Mouse (Mus musculus) left cerebral cortex, postnatal 25 days (tissue): ENCODE measurements at regions not wholly inside any gene's neighbourhood (a gene's known extent, or its start where the extent isn't known, plus 50 kb on each side); places are given as distances from the start of the nearest gene placed in this dataset.

Source experiments
- DNase-seq, 2 experiments: peaks; one replicate each; pipeline ENCODE4 v3.0.0; 2022; ENCODE audit warnings: low spot score in 2 of 2, mixed read lengths in 1 of 2
- intact Hi-C: fragments of 180-260 bp; cut with DNase I; formaldehyde crosslinking; loops from one replicate; pipeline ENCODE4 v1.15.1; 2025

- intact Hi-C loops = no loop called here
- DNase-seq = peak in 1 of 2 experiments; percentile 1
Observed at GRCm38 (mm10) chr6:26033392-26033791, 224.3 kb upstream of the Pot1a start.

GRCm38 (mm10) chr6:26015388-26015787 lies 206.3 kb upstream of the Pot1a start:
- intact Hi-C loops = no loop called here
- DNase-seq = no peak

DNA sequence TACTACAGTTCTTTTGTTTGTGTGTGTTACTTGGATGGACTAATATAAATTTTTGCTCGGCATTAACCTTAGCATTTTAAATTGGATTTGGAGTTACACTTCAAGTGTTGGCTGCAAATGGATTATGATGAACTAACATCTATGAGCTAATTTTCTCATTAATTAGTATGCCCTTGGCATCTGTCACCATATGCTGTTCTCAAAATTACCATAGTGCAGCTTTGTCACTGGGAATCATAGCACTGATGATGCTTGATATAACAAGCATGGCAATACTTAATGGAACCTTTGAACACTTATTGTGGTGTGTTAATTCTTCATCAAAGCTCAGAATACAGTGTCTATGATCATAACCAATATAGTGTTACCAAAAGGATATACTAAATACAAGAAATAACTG lies 185.0 kb upstream of the Pot1a start:
- intact Hi-C loops = no loop called here
- no peak for DNase-seq

- intact Hi-C loops = no loop called here
Observed at GRCm38 (mm10) chr6:25978171-25978847, 169.3 kb upstream of the Pot1a start.

GRCm38 (mm10) chr6:25965452-25965851 lies 156.4 kb upstream of the Pot1a start:
- peak in 1 of 2 experiments; percentile 44 for DNase-seq
- intact Hi-C loops = no loop called here

More at GRCm38 (mm10) chr6:25978171-25978847, 169.3 kb upstream of the Pot1a start:
- peak in 1 of 2 experiments; percentile 45 for DNase-seq

DNA sequence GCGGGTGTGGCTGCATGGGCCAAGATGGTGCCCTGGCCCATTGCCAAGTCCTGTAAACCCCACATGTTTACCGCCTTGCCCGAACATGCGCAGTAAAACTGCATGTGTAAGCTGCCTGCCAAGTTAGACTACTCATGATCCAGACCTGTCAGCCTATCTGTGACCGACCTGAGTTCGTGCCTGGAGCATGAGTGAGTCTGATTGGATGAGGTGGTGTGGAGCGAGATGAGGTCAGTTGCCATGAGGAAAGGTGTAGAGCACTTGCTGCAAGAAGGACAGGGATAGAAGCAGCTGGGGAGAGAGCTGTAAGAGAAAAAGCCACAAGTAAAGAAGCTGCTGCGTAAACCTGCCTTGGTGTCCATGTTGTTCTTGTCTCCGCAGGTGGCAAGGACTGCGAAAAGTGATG lies 122.1 kb upstream of the Pot1a start:
- intact Hi-C loops = no loop called here
- DNase-seq = no peak

DNA sequence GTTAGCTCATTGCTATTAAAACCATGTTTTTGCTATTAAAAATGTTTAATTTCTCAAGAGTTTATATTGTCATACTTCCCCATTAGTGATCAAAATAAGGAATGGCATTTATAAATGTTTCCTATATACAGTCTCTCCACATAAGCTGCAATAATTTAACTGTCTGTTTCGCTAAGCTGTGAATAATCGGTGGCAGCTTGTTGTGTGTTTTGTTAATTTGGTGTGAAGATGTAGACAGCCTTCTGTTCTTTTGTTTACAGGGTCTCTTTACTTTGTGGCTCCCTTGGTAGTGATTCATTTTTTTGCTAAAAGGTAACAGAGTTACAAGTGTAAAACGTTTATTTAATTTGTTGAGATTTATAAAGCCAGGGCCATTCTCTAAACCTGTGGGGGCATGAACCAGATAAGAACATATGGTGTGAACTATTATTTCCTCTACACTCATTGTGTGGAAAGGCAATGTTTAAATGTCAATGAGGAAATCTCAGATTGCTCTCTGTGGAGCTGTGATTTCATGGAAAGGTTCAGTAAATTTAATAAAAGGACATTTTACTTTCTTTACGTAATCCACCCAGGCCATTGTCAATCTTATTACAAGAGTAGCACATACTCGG lies 108.9 kb upstream of the Pot1a start:
- intact Hi-C loops = no loop called here

GRCm38 (mm10) chr6:25914122-25914521 lies 105.1 kb upstream of the Pot1a start:
- intact Hi-C loops = no loop called here
- no peak for DNase-seq

More for the DNA sequence above, 108.9 kb upstream of the Pot1a start:
- no peak for DNase-seq

DNA sequence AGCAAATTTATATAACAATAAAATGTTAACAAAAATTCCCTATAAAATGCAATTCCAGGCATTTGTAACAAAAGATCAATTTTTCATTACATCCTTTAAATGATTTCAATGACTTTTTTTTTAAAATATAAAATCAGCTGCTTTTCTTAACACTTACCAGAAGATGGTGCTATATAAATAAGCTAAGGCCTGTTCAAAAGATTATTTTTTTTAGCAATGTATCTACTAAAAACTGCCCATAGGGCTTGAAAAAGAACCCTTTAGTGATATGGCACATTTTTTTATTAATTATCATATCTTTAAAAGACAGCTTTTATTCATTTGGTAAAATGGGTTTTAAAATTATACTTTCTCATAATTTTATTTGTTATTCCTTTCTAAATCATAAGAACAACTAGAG lies 90.9 kb upstream of the Pot1a start:
- intact Hi-C loops = no loop called here
- no peak for DNase-seq

GRCm38 (mm10) chr6:25894454-25895250 lies 85.6 kb upstream of the Pot1a start:
- no peak for DNase-seq
- intact Hi-C loops = no loop called here

GRCm38 (mm10) chr6:25867922-25868321 lies 58.9 kb upstream of the Pot1a start:
- no peak for DNase-seq
- intact Hi-C loops = no loop called here
